Mouse (Mus musculus) hindbrain, embryonic 10.5 days (tissue): ENCODE measurements around the gene Fchsd2. TPM values are rescaled to one million over a fixed set of nuclear protein-coding genes. Genes with fewer than 3 reads are reported as not detected.

ENCODE experiments used
- DNase-seq: peaks from one replicate; pipeline ENCODE4 v3.0.0-alpha.2; 2017; ENCODE audit warnings: low spot score
- H3K27ac ChIP-seq: fragments of 300-500 bp; sonication (generic); 2 replicates; pipeline ENCODE4 v1.5.1; 2016; ENCODE audit warnings: mild to moderate bottlenecking, moderate library complexity
- H3K27me3 ChIP-seq: fragments of 300-500 bp; sonication (generic); 2 replicates; pipeline ENCODE4 v1.6.1; 2016; ENCODE audit warnings: mild to moderate bottlenecking; ENCODE audit not compliant: poor library complexity, insufficient read depth, severe bottlenecking
- H3K36me3 ChIP-seq: fragments of 300-500 bp; sonication (generic); 2 replicates; pipeline ENCODE4 v1.6.1; 2016; ENCODE audit warnings: mild to moderate bottlenecking, moderate library complexity
- H3K4me1 ChIP-seq: fragments of 300-500 bp; sonication (generic); replicated peaks from 2 replicates; pipeline ENCODE4 v1.6.1; 2016; ENCODE audit warnings: mild to moderate bottlenecking
- H3K4me3 ChIP-seq: fragments of 300-500 bp; sonication (generic); 2 replicates; pipeline ENCODE4 v1.5.1; 2016; ENCODE audit warnings: mild to moderate bottlenecking, moderate library complexity
- H3K9me3 ChIP-seq: fragments of 300-500 bp; sonication (generic); 2 replicates; pipeline ENCODE4 v1.6.1; 2016; ENCODE audit warnings: mild to moderate bottlenecking, moderate library complexity
- WGBS: fragments of 180-500 bp; shearing (Covaris S2); methylation state at CpG from one replicate; pipeline ENCODE4 v1.1.7; 2016; 5-methylcytosine and 5-hydroxymethylcytosine counted together
- polyA plus RNA-seq: library from polyadenylated mRNA; unstranded; fragments of >200 nt; fragmentation: Nextera tagmentation; extraction: Ambion mirVana; gene quantifications from 2 replicates; pipeline ENCODE4 v1.2.1, GENCODE M21; 2016

Fchsd2 gene
- polyA plus RNA-seq, 1 experiment from 2014 or later: 20.9 TPM

DNA sequence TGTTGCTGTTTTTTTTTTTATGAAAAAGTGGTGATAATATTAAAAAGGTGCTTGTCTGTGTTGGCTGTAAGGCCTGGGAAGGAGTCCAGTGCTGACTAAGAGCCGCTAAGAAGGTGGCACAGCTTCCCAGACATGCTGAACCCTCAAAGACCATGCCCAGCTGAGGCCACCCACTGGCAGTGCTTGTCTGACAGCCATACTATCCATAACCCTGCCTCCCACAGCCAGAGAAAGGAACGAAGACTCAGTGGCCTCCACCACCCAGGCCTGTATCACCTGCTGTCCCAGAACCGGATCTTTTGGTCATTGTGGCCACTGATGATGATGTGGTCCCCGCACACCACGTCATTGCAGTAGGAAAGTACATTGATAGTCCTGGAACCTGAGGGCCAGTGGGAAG lies 198.5 kb downstream of the Fchsd2 start:
- no peaks in the 10 kb centered on the region for H3K9me3 ChIP-seq
- no peak for DNase-seq
- H3K4me3 ChIP-seq: no peak overlapping the region
- peaks cover 5% of the 10 kb centered on the region for H3K4me1 ChIP-seq
- H3K27me3 ChIP-seq: peaks cover 3% of the 10 kb centered on the region; the same call in 1 of the 2 replicates
- WGBS: 89% methylated on average over 5 of the region's 5 CpGs
- H3K36me3 ChIP-seq: peaks cover 45% of the 10 kb centered on the region
- H3K27ac ChIP-seq: no peak overlapping the region

DNA sequence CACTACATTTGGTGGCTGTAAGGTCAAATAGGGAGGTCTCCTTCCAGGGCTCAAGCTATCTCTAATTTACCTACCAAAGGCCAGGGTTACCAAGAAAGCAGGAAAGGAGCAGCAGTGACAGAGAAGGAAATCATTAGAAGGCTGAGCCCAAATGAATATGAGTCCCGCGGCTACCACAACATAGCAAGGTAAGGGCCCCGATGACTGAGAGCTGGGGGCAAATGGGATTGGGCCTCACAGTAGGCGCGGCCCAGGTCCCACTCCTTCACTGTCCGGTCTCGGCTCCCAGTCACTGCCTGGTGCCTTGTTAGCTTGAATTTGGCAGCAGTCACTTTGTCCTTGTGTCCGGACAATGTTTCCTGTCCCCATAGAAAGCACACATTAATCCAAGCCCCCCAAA lies 199.0 kb downstream of the Fchsd2 start:
- no peak overlapping the region for H3K27ac ChIP-seq
- peaks cover 43% of the 10 kb centered on the region for H3K36me3 ChIP-seq
- H3K4me3 ChIP-seq: no peak overlapping the region
- 94% methylated on average over 8 of the region's 8 CpGs for WGBS
- no peak for DNase-seq
- H3K9me3 ChIP-seq: no peaks in the 10 kb centered on the region
- peaks cover 9% of the 10 kb centered on the region for H3K4me1 ChIP-seq
- peaks cover 8% of the 10 kb centered on the region; the same call in 1 of the 2 replicates for H3K27me3 ChIP-seq

DNA sequence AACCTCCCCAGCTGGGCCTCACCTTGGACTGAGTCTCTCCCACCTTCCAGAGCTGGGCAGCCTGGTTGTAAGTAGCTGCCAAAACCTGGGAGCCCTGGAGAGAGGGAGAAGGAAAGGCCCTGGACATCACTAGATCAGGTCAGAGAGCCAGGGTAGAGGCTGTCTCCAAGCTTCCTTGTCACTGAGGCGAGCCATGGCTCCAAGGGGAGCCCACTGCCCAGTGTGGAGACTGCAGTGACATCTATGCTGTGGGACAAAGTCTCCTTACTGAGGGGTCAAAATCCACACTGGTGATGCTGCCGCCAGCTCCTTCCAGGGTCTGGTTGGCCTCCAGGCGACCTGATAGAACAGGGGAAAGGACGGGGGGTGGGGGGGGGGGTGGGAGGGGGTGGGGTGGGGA lies 199.4 kb downstream of the Fchsd2 start:
- no peak overlapping the region for H3K4me3 ChIP-seq
- no peak for DNase-seq
- WGBS: 90% methylated on average over 4 of the region's 4 CpGs
- H3K36me3 ChIP-seq: peaks cover 39% of the 10 kb centered on the region
- H3K27ac ChIP-seq: no peak overlapping the region
- peaks cover 13% of the 10 kb centered on the region for H3K4me1 ChIP-seq
- H3K27me3 ChIP-seq: peaks cover 12% of the 10 kb centered on the region; the same call in 1 of the 2 replicates
- H3K9me3 ChIP-seq: no peaks in the 10 kb centered on the region

DNA sequence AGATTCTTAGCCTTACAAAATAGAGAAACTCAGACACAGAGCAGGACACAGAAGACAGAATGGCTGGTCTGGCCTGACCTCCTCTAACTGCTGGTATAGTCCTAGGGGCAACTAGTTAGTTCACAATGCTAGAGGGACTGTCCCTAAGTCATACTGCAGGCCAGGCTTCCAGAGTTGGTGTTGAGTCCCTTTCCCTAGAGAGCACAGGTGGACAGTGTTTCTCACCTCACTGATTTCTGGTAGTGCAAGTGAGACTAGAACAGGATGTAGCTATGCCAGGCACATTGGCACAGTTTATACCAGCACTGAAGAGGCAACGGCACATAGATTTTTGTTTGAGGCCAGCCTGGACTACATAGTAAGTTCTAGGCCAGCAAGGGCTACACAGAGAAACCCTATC lies 200.0 kb downstream of the Fchsd2 start:
- WGBS: 96% methylated on average over 1 of the region's 1 CpGs
- H3K4me3 ChIP-seq: no peak overlapping the region
- peaks cover 18% of the 10 kb centered on the region for H3K27me3 ChIP-seq
- no peaks in the 10 kb centered on the region for H3K9me3 ChIP-seq
- H3K36me3 ChIP-seq: peaks cover 39% of the 10 kb centered on the region
- H3K27ac ChIP-seq: no peak overlapping the region
- H3K4me1 ChIP-seq: peaks cover 17% of the 10 kb centered on the region
- no peak for DNase-seq

DNA sequence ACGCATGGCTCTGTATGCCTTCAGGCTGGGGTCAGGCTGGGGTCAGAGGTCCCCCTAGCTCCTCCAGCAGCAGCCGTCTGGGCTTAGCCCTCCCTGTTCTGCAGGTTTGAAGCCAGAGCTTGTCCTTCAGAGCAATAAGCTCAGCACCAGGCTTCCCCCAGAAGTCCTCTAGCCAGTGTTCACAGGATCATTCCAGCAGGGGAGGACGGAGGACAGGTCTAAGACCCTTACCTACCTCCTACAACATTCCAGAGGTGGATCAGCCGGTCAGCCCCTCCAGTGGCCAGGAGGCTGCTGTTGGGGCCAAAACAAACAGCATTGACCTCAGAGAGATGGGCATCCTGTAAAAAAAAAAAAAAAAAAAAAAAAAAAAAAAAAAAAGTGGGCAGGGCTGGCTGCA lies 200.5 kb downstream of the Fchsd2 start:
- WGBS: 50% methylated on average over 4 of the region's 4 CpGs
- H3K27me3 ChIP-seq: peaks cover 23% of the 10 kb centered on the region
- H3K27ac ChIP-seq: no peak overlapping the region
- no peaks in the 10 kb centered on the region for H3K9me3 ChIP-seq
- no peak for DNase-seq
- H3K4me1 ChIP-seq: peaks cover 17% of the 10 kb centered on the region
- H3K4me3 ChIP-seq: no peak overlapping the region
- H3K36me3 ChIP-seq: peaks cover 39% of the 10 kb centered on the region

DNA sequence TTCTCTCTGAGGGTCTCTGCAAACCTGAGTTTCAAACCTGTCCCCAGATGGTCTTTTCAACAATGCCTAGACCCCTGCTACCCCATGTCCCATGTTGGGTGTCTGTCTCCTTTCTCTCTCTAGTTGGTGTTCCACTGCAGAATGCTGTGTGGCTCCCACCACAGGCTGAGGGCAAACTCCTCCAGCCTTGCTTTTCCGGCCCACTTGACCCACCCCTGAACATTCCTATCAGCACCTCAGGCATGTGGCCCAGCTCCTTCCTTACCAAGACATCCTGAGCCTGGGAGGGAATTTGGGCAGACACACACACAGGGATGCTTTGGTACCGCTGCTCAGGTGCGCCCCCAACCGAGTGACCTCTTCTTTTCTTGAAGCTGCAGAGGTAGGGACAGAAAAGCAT lies 200.9 kb downstream of the Fchsd2 start:
- peaks cover 39% of the 10 kb centered on the region for H3K36me3 ChIP-seq
- WGBS: 58% methylated on average over 4 of the region's 4 CpGs
- H3K9me3 ChIP-seq: no peaks in the 10 kb centered on the region
- peaks cover 27% of the 10 kb centered on the region for H3K27me3 ChIP-seq
- no peak for DNase-seq
- no peak overlapping the region for H3K27ac ChIP-seq
- peaks cover 17% of the 10 kb centered on the region for H3K4me1 ChIP-seq
- no peak overlapping the region for H3K4me3 ChIP-seq

DNA sequence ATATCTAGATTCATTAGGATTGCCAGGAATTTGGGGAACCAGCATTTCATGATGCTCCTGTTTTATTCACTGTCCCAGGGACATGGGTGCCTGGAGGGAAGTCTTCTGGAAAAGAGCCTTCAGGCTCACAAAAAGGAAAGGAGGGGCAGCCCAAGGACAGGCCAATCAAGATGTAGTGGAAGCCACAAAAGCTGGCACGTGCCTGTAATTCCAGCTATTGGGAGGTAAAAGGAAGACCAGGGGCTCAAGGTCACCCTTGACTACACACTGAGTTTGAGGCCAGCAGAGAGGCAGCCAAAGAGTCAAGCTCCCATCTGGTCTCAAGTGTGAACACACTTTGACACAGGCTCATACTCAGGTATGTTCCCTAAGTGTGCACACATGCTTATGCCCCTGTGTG lies 202.8 kb downstream of the Fchsd2 start:
- Histone ChIP-seq H3K27ac (no peak overlapping the region), H3K36me3 (peaks cover 23% of the 10 kb centered on the region), H3K9me3 (no peaks in the 10 kb centered on the region), H3K27me3 (peaks cover 46% of the 10 kb centered on the region), H3K4me3 (no peak overlapping the region), H3K4me1 (peaks cover 20% of the 10 kb centered on the region)
- 68% methylated on average over 1 of the region's 1 CpGs for WGBS
- DNase-seq: no peak

DNA sequence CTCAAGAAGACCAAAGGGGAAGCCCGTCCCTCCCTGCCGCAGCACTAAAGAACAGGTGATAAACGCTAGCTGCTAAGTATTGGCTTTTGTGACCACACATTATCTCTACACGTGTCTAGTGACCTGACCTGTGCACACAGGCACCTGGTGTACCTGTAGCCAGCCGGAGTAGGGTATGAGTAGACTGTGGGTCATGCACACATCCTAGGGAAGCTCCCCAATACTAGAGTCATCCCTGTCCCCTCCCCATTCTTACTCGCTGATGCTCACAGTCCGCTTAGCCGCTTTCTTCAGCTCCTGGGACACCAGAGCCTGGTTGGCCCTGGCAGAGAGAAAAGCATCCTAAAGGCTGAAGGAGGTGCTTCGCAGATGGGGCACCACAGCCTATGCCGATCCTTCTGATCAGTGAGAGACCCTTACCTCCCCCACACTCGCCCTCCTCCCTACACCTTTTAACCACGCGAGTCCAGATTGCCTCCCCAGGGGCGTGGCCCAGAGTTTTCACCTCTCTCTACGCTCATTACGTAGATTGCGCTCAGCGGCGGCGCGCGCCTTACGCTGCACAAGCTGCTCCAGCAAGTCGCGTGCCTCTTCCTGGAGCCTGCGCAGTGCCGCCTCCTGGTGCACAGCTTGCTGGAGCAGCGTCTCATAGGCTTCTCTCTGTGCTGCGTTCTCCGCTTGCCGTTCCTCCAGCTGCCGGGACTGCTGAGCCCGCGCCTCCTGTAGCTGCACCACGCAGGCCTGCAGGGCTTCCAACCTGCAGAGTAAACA lies 203.8 kb downstream of the Fchsd2 start:
- Histone ChIP-seq H3K4me3 (peak overlapping the region; percentile 52), H3K27ac (peak overlapping the region; percentile 72), H3K9me3 (no peaks in the 10 kb centered on the region), H3K27me3 (peaks cover 56% of the 10 kb centered on the region), H3K4me1 (peaks cover 29% of the 10 kb centered on the region), H3K36me3 (peaks cover 16% of the 10 kb centered on the region; the same call in 1 of the 2 replicates)
- 12% methylated on average over 35 of the region's 35 CpGs for WGBS
- peak; percentile 84 for DNase-seq

DNA sequence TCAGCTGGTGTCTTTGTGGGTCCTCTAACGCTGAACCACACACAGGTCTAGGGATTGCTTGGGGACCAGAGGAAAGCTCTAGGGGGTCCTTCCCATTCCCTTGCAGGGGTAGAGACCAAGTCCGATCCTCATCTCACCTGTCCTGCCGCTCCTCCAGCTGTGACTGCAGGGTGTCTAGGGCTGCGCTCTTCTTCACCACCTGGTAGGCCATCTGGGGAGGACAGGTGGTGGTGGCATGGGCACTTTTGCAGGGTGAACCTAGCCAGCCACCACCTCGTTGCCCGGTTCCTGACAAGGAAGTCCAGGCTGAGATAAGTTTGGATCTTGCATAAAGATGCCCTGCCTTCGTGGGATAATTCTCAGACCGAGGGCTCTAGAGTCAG lies 204.4 kb downstream of the Fchsd2 start:
- Histone ChIP-seq H3K27me3 (peaks cover 57% of the 10 kb centered on the region), H3K27ac (peak overlapping the region; percentile 72), H3K4me3 (peak overlapping the region; percentile 52), H3K36me3 (peaks cover 11% of the 10 kb centered on the region; the same call in 1 of the 2 replicates), H3K9me3 (no peaks in the 10 kb centered on the region), H3K4me1 (peaks cover 32% of the 10 kb centered on the region)
- no peak for DNase-seq
- WGBS: 21% methylated on average over 8 of the region's 8 CpGs

DNA sequence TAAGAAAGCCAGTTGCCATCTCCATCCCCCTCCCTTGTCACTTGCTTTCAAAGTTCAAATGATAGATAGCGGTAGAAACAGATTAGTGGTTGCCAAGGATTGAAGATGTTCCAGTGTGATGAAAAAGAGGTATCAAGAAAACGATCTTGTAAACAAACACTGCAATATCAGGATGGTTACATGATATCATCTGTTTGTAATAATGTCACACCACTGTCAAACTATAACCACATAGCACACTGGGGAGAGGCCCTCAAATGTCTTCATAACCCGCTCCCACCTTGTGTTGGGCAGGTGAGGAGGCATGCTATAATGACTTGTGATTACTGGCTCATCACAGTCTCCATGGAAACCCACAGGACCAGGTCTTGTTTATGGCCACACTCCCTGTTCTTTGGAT lies 205.7 kb downstream of the Fchsd2 start:
- Histone ChIP-seq H3K4me3 (no peak overlapping the region), H3K36me3 (peaks cover 6% of the 10 kb centered on the region; the same call in 1 of the 2 replicates), H3K9me3 (no peaks in the 10 kb centered on the region), H3K27ac (no peak overlapping the region), H3K27me3 (peaks cover 57% of the 10 kb centered on the region), H3K4me1 (peaks cover 36% of the 10 kb centered on the region)
- no peak for DNase-seq
- 86% methylated on average over 3 of the region's 3 CpGs for whole genome bisulfite sequencing

DNA sequence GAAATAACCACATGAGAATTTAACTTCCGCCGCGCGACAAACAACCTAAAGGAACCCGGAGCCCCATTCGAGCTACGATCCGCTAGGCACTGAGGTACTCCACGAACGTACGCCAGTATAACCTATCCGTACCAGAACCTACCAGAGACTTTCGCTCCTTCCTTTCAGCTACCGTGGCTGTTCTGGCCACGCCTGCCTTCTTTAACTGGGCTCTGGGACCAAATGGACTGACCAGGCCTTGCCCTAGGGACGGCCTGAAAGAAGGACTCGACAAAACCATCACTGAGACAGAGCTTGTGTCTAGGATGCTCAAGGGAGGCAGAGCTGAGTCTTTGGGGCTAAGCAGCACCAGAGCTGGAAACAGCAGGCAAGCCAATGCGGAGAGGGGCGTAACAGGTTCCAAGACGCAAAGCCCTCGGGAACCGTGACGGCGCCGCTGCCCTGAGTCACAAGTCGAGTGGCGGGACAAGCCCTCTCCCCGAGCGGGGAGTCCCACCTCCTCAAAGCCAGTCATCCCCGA lies 208.8 kb downstream of the Fchsd2 start:
- WGBS: 1% methylated on average over 30 of the region's 30 CpGs
- Histone ChIP-seq H3K36me3 (no peaks in the 10 kb centered on the region), H3K4me3 (peak overlapping the region; percentile 74), H3K4me1 (peaks cover 33% of the 10 kb centered on the region), H3K27me3 (peaks cover 59% of the 10 kb centered on the region), H3K27ac (peak overlapping the region; percentile 86), H3K9me3 (no peaks in the 10 kb centered on the region)
- no peak for DNase-seq

DNA sequence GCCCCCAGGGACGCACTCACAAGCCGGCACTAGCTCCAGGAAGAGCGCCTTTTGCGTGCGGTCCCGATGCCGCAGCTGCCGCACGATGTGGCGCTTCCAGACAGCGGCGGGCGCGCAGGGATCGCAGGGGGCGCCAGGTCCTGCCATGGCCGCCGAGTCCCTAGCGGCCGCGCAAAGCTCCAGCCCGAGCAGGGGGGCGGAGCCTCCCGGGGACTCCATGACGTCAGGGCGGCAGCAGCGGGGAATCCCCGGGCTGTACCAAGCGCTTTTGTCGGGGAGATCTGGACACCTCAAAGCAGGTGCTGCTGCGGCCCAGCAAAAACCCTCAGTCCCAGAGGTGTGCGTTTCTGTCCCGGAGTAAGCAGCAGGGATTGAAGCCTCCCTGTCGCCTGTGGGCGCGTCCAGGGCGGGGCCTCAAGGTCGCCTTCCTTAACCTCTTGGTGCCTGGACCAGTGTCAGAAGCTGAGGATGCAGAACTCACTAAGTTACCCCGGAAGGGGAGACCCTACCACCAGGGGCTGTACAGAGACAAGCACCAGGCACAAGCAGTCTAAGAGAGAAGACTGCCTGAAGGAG lies 209.3 kb downstream of the Fchsd2 start, which contains the start of gene Atg16l2:
Gene Atg16l2, minus strand, starts transcription at position 371 of the 576 bp plus-strand sequence.
- Histone ChIP-seq H3K9me3 (no peaks in the 10 kb centered on the region), H3K4me3 (peak within 1 kb of the TSS; percentile 74), H3K27ac (peak within 1 kb of the TSS; percentile 86), H3K36me3 (no peaks in the 10 kb centered on the region), H3K27me3 (peaks cover 53% of the 10 kb centered on the region), H3K4me1 (peaks cover 27% of the 10 kb centered on the region)
- WGBS: under 1% methylated on average over 39 of the region's 39 CpGs
- DNase-seq: peak; percentile 93

DNA sequence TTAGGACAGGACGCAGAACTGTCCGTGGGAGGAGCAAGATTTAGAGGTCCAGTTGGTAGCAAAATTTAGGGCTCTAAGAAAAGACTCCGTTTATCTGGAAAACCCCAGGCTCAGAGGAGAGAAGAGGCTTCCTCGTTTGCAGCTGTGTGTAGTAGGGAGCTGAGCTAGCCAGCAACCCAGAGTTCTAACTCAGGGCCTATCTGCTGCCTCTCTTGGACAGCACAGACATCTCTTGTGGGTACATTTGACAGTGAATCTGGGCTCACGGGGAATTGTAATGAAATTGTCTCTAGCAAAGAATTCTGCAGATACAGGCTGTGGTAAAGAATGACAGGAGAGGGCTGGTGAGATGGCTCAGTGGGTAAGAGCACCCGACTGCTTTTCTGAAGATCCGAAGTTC lies 210.0 kb downstream of the Fchsd2 start:
- Histone ChIP-seq H3K9me3 (no peaks in the 10 kb centered on the region), H3K27me3 (peaks cover 46% of the 10 kb centered on the region), H3K27ac (peak overlapping the region; percentile 86), H3K4me3 (peak overlapping the region; percentile 74), H3K4me1 (peaks cover 22% of the 10 kb centered on the region), H3K36me3 (no peaks in the 10 kb centered on the region)
- no peak for DNase-seq
- 27% methylated on average over 7 of the region's 7 CpGs for WGBS
